Mouse (Mus musculus) heart, embryonic 11.5 days (tissue): Measurements from ENCODE around the gene Nid1. TPM values are rescaled to one million over a fixed set of nuclear protein-coding genes. Genes with fewer than 3 reads are reported as not detected.

Experiments used
- ATAC-seq: fragments of 200-750 bp; cut with Nextera tagmentation; replicated peaks from 2 replicates; pipeline ENCODE4 v1.8.0; 2017; ENCODE audit warnings: moderate library complexity; ENCODE audit not compliant: insufficient number of reproducible peaks, low FRiP score, low TSS enrichment
- H3K27ac ChIP-seq: fragments of 300-500 bp; sonication (generic); 2 replicates; pipeline ENCODE4 v1.5.1; 2014; ENCODE audit warnings: mild to moderate bottlenecking, low read depth, low read length
- H3K27me3 ChIP-seq: fragments of 300-500 bp; sonication (generic); 2 replicates; pipeline ENCODE4 v1.6.1; 2014; ENCODE audit warnings: mild to moderate bottlenecking, low read length, mixed read lengths; ENCODE audit not compliant: control insufficient read depth, insufficient read depth
- H3K36me3 ChIP-seq: fragments of 300-500 bp; sonication (generic); 2 replicates; pipeline ENCODE4 v1.6.1; 2014; ENCODE audit warnings: mild to moderate bottlenecking, low read length, moderate library complexity, mixed read lengths; ENCODE audit not compliant: control insufficient read depth, insufficient read depth
- H3K4me1 ChIP-seq: fragments of 300-500 bp; sonication (generic); 2 replicates; pipeline ENCODE4 v1.6.1; 2014; ENCODE audit warnings: low read length; ENCODE audit not compliant: control insufficient read depth, insufficient read depth
- H3K4me2 ChIP-seq: fragments of 300-500 bp; sonication (generic); 2 replicates; pipeline ENCODE4 v1.6.1; 2014; ENCODE audit warnings: mild to moderate bottlenecking, moderate library complexity
- H3K4me3 ChIP-seq: fragments of 300-500 bp; sonication (generic); 2 replicates; pipeline ENCODE4 v1.5.1; 2014; ENCODE audit warnings: low read depth, low read length
- H3K9ac ChIP-seq: fragments of 300-500 bp; sonication (generic); 2 replicates; pipeline ENCODE4 v1.6.1; 2014; ENCODE audit warnings: mild to moderate bottlenecking, low read depth, low read length, moderate library complexity
- H3K9me3 ChIP-seq: fragments of 300-500 bp; sonication (generic); replicated peaks from 2 replicates; pipeline ENCODE4 v1.6.1; 2016; ENCODE audit warnings: low read length; ENCODE audit not compliant: control insufficient read depth
- WGBS: fragments of 180-500 bp; shearing (Covaris S2); extraction: QIAGEN DNeasy Blood & Tissue Kit; methylation state at CpG from one replicate; pipeline ENCODE4 v1.1.7; 2014; ENCODE audit not compliant: insufficient replicate concordance; 5-methylcytosine and 5-hydroxymethylcytosine counted together
- polyA plus RNA-seq: library from polyadenylated mRNA; unstranded; fragments of >200 nt; fragmentation: Nextera tagmentation; extraction: Ambion mirVana; gene quantifications from 2 replicates; pipeline ENCODE4 v1.2.1, GENCODE M21; 2014

The Nid1 gene
- polyA plus RNA-seq, 1 experiment from 2014 or later = 61.4 TPM

GRCm38 (mm10) chr13:13477046-13477445, 39.7 kb downstream of the Nid1 start:
- no peak overlapping the region for H3K9ac ChIP-seq
- 79% methylated on average over 2 of the region's 2 CpGs for WGBS

GRCm38 (mm10) chr13:13479986-13480385, 42.6 kb downstream of the Nid1 start:
- WGBS = 17% methylated on average over 2 of the region's 2 CpGs
- Histone ChIP-seq H3K27me3 (no peaks in the 10 kb centered on the region), H3K36me3 (peaks cover 3% of the 10 kb centered on the region; the same call in 1 of the 2 replicates), H3K27ac (no peak overlapping the region), H3K9me3 (no peaks in the 10 kb centered on the region), H3K4me2 (no peak overlapping the region), H3K9ac (no peak overlapping the region), H3K4me3 (no peak overlapping the region), H3K4me1 (no peaks in the 10 kb centered on the region)
- no peak for ATAC-seq

More at GRCm38 (mm10) chr13:13477046-13477445, 39.7 kb downstream of the Nid1 start:
- Histone ChIP-seq H3K9me3 (no peaks in the 10 kb centered on the region), H3K27ac (no peak overlapping the region), H3K4me3 (no peak overlapping the region), H3K27me3 (no peaks in the 10 kb centered on the region), H3K36me3 (peaks cover 3% of the 10 kb centered on the region; the same call in 1 of the 2 replicates), H3K4me2 (no peak overlapping the region), H3K4me1 (no peaks in the 10 kb centered on the region)
- no peak for ATAC-seq

GRCm38 (mm10) chr13:13481033-13481432, 43.7 kb downstream of the Nid1 start:
- Histone ChIP-seq H3K9ac (no peak overlapping the region), H3K27me3 (no peaks in the 10 kb centered on the region), H3K9me3 (no peaks in the 10 kb centered on the region), H3K36me3 (peaks cover 7% of the 10 kb centered on the region), H3K4me1 (no peaks in the 10 kb centered on the region), H3K4me3 (no peak overlapping the region), H3K4me2 (no peak overlapping the region), H3K27ac (no peak overlapping the region)
- WGBS = 57% methylated on average over 5 of the region's 5 CpGs
- no peak for ATAC-seq

DNA sequence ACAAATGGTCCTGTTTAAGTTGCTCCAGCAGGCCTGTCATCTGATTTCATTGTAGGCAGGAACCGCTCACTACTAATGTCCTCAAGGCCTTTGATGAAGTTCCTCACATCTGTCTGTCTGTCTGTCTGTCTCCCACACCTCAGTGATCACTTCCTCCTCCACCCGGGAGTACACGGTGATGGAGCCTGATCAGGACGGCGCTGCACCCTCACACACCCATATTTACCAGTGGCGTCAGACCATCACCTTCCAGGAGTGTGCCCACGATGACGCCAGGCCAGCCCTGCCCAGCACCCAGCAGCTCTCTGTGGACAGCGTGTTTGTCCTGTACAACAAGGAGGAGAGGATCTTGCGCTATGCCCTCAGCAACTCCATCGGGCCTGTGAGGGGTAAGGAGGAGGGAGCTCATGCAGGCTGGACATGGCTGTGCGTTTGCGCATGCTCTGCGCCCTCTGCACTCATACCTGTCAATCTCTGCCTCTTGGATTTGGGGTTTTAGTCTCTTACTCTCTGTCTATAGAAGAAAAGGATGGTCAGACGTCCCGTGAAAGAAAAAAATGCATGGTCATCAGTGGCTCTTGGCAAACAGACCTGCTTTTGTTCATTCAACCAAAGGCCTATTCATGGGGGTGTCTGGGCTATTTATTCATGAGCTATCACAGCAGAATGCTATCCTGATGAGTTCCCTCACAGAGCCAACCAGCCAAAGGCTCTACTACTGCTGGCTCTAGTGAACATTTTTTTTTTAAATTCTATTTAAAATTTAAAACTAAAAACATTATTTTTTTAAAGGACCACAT, 44.7 kb downstream of the Nid1 start:
- WGBS = 87% methylated on average over 16 of the region's 16 CpGs
- Histone ChIP-seq H3K36me3 (peaks cover 7% of the 10 kb centered on the region), H3K27ac (no peak overlapping the region), H3K9me3 (no peaks in the 10 kb centered on the region), H3K4me2 (no peak overlapping the region), H3K27me3 (no peaks in the 10 kb centered on the region), H3K4me1 (no peaks in the 10 kb centered on the region), H3K9ac (no peak overlapping the region), H3K4me3 (no peak overlapping the region)
- no peak for ATAC-seq

DNA sequence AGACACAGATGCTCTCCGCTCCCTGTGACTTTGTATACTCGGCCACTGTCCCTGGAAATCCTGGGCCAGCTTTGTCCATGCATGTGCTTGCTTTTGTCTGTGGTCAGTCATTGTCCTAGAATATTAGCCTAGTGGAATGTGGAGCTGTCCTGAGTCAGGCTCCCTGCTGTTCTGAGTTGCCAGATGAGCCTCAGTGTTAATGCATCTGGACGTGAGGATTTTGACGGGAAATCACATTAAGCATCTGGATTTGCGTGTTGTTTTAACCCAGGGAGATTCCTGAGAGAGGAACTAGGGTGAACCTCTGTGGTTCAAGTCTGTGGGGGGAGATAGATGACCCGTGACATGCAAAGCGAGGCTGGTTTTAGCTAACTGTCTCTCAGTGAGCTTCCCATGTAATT, 47.0 kb downstream of the Nid1 start:
- H3K9ac ChIP-seq = no peak overlapping the region
- H3K27me3 ChIP-seq = no peaks in the 10 kb centered on the region
- no peak overlapping the region for H3K4me3 ChIP-seq
- no peak for ATAC-seq
- 45% methylated on average over 7 of the region's 7 CpGs for WGBS
- no peak overlapping the region for H3K27ac ChIP-seq
- no peaks in the 10 kb centered on the region for H3K4me1 ChIP-seq
- peaks cover 9% of the 10 kb centered on the region for H3K36me3 ChIP-seq
- H3K4me2 ChIP-seq = no peak overlapping the region
- H3K9me3 ChIP-seq = no peaks in the 10 kb centered on the region

DNA sequence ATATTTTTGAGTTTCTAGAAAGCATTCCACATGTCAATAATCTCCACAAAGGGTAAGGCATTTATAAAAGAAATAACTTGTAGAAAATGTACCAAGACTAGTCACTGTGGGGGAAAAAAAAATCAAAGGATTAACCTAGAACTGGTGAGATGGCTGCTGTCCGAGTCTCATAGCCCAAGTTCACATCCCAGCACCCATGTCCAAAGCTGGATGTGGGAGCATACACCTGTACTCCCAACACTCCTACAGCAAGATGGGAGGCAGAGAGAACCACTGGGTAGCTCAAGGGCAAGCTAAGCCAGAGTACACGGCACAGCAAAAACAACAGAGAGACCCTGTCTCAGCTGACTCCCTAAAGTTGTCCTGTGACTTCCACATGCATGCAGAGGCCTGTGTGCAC, 47.5 kb downstream of the Nid1 start:
- H3K27me3 ChIP-seq = no peaks in the 10 kb centered on the region
- H3K36me3 ChIP-seq = peaks cover 9% of the 10 kb centered on the region
- H3K4me2 ChIP-seq = no peak overlapping the region
- WGBS = 78% methylated on average over 2 of the region's 2 CpGs
- no peak overlapping the region for H3K27ac ChIP-seq
- H3K4me1 ChIP-seq = no peaks in the 10 kb centered on the region
- no peak overlapping the region for H3K4me3 ChIP-seq
- no peak for ATAC-seq
- H3K9ac ChIP-seq = no peak overlapping the region
- no peaks in the 10 kb centered on the region for H3K9me3 ChIP-seq

DNA sequence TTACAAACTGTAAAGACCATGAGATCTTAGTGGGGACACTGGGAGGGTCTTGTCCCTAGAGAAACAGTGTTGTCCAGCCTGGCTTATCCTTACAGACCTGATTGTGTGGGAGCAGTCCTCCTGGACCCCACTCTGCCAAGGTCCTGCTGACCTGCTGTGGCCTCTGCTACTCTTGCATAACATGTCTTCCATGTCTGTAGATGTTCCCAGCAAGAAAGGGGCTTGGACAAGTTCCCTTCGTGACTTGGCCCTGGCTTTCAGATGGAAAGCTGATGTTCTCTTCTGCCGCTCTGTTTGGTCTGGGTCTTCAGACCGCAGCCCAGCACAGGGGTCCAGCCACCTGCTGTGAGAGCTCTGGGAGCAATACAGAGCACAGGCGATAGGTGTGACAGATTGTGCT, 48.3 kb downstream of the Nid1 start:
- no peak overlapping the region for H3K4me2 ChIP-seq
- no peak overlapping the region for H3K4me3 ChIP-seq
- 66% methylated on average over 4 of the region's 4 CpGs for WGBS
- H3K27me3 ChIP-seq = no peaks in the 10 kb centered on the region
- no peaks in the 10 kb centered on the region for H3K4me1 ChIP-seq
- no peak for ATAC-seq
- H3K36me3 ChIP-seq = peaks cover 9% of the 10 kb centered on the region
- no peak overlapping the region for H3K27ac ChIP-seq
- H3K9ac ChIP-seq = no peak overlapping the region
- no peaks in the 10 kb centered on the region for H3K9me3 ChIP-seq

- no peaks in the 10 kb centered on the region for H3K9me3 ChIP-seq
- H3K4me3 ChIP-seq = no peak overlapping the region
- no peak overlapping the region for H3K9ac ChIP-seq
- peaks cover 6% of the 10 kb centered on the region; the same call in 1 of the 2 replicates for H3K36me3 ChIP-seq
- no peak for ATAC-seq
- H3K4me1 ChIP-seq = no peaks in the 10 kb centered on the region
- no peaks in the 10 kb centered on the region for H3K27me3 ChIP-seq
- 85% methylated on average over 1 of the region's 1 CpGs for WGBS
- no peak overlapping the region for H3K27ac ChIP-seq
- no peak overlapping the region for H3K4me2 ChIP-seq
Observed at GRCm38 (mm10) chr13:13487851-13488250, 50.5 kb downstream of the Nid1 start.

- 77% methylated on average over 5 of the region's 5 CpGs for WGBS
- Histone ChIP-seq H3K27ac (no peak overlapping the region), H3K9ac (no peak overlapping the region), H3K9me3 (no peaks in the 10 kb centered on the region), H3K4me1 (no peaks in the 10 kb centered on the region), H3K4me2 (no peak overlapping the region), H3K4me3 (no peak overlapping the region), H3K36me3 (peaks cover 6% of the 10 kb centered on the region; the same call in 1 of the 2 replicates), H3K27me3 (no peaks in the 10 kb centered on the region)
- no peak for ATAC-seq
Observed at GRCm38 (mm10) chr13:13489861-13490260, 52.5 kb downstream of the Nid1 start.
